Comparison of ENCODE assay signal across 8 mouse cellular contexts in genomic region chr12:59217331-59217730, GRCm38 (mm10). TPM values are rescaled to one million over a fixed set of nuclear protein-coding genes. Genes with fewer than 3 reads are reported as not detected.
DNase-seq lines count a peak whose midpoint lies in the region; ATAC-seq and TF ChIP-seq lines count a peak whose summit lies in the region.

No protein-coding gene starts in this region.

- H3K27ac ChIP-seq in left cerebral cortex, adult 2 months = no peak overlapping the region
- H3K27ac ChIP-seq in cortical plate, adult 2 months (ENCODE audit: insufficient read depth, low read length) = no peak overlapping the region
- no peak overlapping the region for H3K27ac ChIP-seq in hindbrain, embryonic 13.5 days

- ATAC-seq in hindbrain, embryonic 13.5 days (ENCODE audit: low FRiP score) = no peak

- peak overlapping the region; percentile 87 for H3K4me3 ChIP-seq in left cerebral cortex, adult 2 months
- H3K4me3 ChIP-seq in cortical plate, adult 2 months (ENCODE audit: insufficient read depth, low read length) = peak overlapping the region; percentile 60
- peak overlapping the region; percentile 78 for H3K4me3 ChIP-seq in hindbrain, embryonic 13.5 days
- peak overlapping the region; percentile 49 for H3K4me3 ChIP-seq in myocyte

- peak overlapping the region; percentile 85 for H3K4me2 ChIP-seq in hindbrain, embryonic 13.5 days
- peak overlapping the region; percentile 81 for H3K4me2 ChIP-seq in myocyte (ENCODE audit: low read depth)

- H3K9ac ChIP-seq in hindbrain, embryonic 13.5 days = peak overlapping the region; percentile 93; the same call in 1 of the 2 replicates

- no peaks in the 10 kb centered on the region for H3K9me3 ChIP-seq in hindbrain, embryonic 13.5 days

- H3K36me3 ChIP-seq in hindbrain, embryonic 13.5 days = peaks cover 3% of the 10 kb centered on the region
- no peaks in the 10 kb centered on the region for H3K36me3 ChIP-seq in myocyte (ENCODE audit: control insufficient read depth, insufficient read depth)

- DNase-seq in left cerebral cortex, adult 2 months (ENCODE audit: extremely low spot score in 1 of 2, low spot score in 2 of 2) = no peak
- DNase-seq in left cerebral cortex, postnatal 4 days = no peak
- DNase-seq in retina, embryonic 14.5 days (ENCODE audit: low spot score) = no peak
- no peak for DNase-seq in left cerebral cortex, adult 9 months (ENCODE audit: low spot score in 2 of 2)
- DNase-seq in lung, adult 18-20 months = no peak

- H3K4me1 ChIP-seq in cortical plate, adult 2 months (ENCODE audit: control insufficient read depth, insufficient read depth, low read length) = peaks cover 2% of the 10 kb centered on the region; the same call in 1 of the 2 replicates
- peaks cover 30% of the 10 kb centered on the region for H3K4me1 ChIP-seq in hindbrain, embryonic 13.5 days (replicated peaks)

- TF ChIP-seq POLR2A in cortical plate, adult 2 months (IDR thresholded peaks at IDR 0.05; ENCODE audit: extremely low read depth, insufficient read depth, low read length) = no peak
- TF ChIP-seq POLR2A in myocyte (IDR thresholded peaks at IDR 0.05; ENCODE audit: insufficient read length, low read depth) = no peak

- H3ac ChIP-seq in myocyte (ENCODE audit: control insufficient read depth, insufficient read length) = no peak overlapping the region

- WGBS in hindbrain, embryonic 13.5 days = 82% methylated on average over 3 of the region's 3 CpGs

- TF ChIP-seq CTCF in left cerebral cortex, adult 2 months (IDR thresholded peaks at IDR 0.05) = no peak
- no peak for TF ChIP-seq CTCF in cortical plate, adult 2 months (IDR thresholded peaks at IDR 0.05; ENCODE audit: extremely low read depth, insufficient read depth, low read length)

- H3K79me2 ChIP-seq in myocyte (ENCODE audit: control insufficient read depth, insufficient read depth) = peaks cover 38% of the 10 kb centered on the region

- intact Hi-C loops in left cerebral cortex, adult 2 months (cut with DNase I) = loop anchor here (2.0 kb wide), 1 partner anchor 207 kb away; no protein-coding TSS in a partner anchor
- intact Hi-C loops in left cerebral cortex, postnatal 4 days (cut with DNase I) = no loop called here

- no peaks in the 10 kb centered on the region for H3K27me3 ChIP-seq in hindbrain, embryonic 13.5 days
- no peaks in the 10 kb centered on the region for H3K27me3 ChIP-seq in myocyte (ENCODE audit: control insufficient read depth, insufficient read depth, insufficient read length)

TF ChIP-seq in myocyte, 11 proteins besides CTCF, POLR2A, EP300 and RAD21:
- TF ChIP-seq POLR2AphosphoS2 (IDR thresholded peaks at IDR 0.05; ENCODE audit: insufficient read length, low read depth) (no peak), MYOG (IDR thresholded peaks at IDR 0.05; ENCODE audit: control insufficient read depth in 1 of 3, insufficient read depth in 1 of 3, insufficient read length in 2 of 3, low read depth in 2 of 3) (no peak), CEBPB (IDR thresholded peaks at IDR 0.05; ENCODE audit: insufficient read depth, poor library complexity, severe bottlenecking) (no peak), MAX (IDR thresholded peaks at IDR 0.05; ENCODE audit: low read depth) (no peak), MYOD1 (IDR thresholded peaks at IDR 0.05; ENCODE audit: control insufficient read depth in 1 of 3, insufficient read length in 2 of 3, low read depth in 2 of 3) (no peak), TCF12 (IDR thresholded peaks at IDR 0.05; ENCODE audit: insufficient read depth, poor library complexity, severe bottlenecking) (no peak), REST (IDR thresholded peaks at IDR 0.05; ENCODE audit: insufficient read depth, insufficient read length) (no peak), TCF3 (IDR thresholded peaks at IDR 0.05; ENCODE audit: insufficient read length, low read depth) (no peak), USF1 (IDR thresholded peaks at IDR 0.05; ENCODE audit: low read depth) (no peak), E2F4 (IDR thresholded peaks at IDR 0.05; ENCODE audit: insufficient read depth) (no peak), SRF (IDR thresholded peaks at IDR 0.05; ENCODE audit: control insufficient read depth, insufficient read length, low read depth) (no peak)

RNA-seq across cellular contexts. Expression of gene Fbxo33, which starts 2.2 kb away (rescaled TPM):
- 10 to 100 TPM; 64.8 to 71.4 TPM for total RNA-seq in left cerebral cortex, adult 2 months (2021)
- 10 to 100 TPM; 18.9 to 20.3 TPM for total RNA-seq in left cerebral cortex, postnatal 4 days (2021)
- 45.5 and 49.2 TPM in 2 replicates for polyA plus RNA-seq in cortical plate, adult 2 months (2012; rRNA removed)
- 6.8 and 7.2 TPM in 2 replicates for polyA plus RNA-seq in hindbrain, embryonic 13.5 days (2015; fragmentation: Nextera tagmentation; extraction: Ambion mirVana)
- 2.7 TPM for polyA plus RNA-seq in myocyte (2012; fragmentation: generic; extraction: Trizol)
